Comparison of ENCODE assay signal across 7 mouse cellular contexts in the genomic region with DNA sequence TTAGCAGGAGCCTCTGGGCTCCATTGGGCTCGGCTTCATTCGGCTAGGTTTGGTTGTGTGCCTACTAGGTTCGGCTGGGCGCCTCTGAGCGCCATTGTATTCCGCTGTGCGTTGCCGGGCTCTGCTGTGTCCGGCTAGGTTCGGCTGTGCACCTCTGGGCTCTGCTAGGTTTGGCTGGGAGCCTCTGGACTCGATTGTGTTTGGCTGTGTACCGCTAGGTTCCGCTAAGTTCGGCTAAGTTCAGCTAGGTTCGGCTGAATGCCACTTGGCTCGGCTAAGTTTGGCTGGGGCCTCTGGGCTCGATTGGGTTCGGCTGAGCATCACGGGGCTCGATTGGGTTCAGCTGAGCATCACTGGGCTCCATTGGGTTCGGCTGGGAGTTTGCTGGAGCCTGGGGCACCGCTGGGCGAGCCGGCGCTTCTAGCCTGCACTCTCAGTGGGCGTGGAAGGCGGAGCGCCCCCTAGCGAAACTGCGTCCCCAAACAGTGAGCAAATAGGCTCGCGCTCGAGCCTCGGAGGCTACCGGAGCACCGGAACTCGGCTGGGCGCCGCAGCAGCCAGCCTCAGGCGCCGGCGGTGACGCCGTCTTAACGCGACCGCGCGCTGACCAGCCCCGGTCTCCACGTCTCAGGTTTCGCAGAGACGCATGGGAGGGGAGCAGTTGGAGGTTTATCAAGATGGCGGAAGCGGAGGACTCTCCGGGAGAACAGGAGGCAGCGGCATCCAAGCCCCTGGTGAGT. TPM values are rescaled to one million over a fixed set of nuclear protein-coding genes. Genes with fewer than 3 reads are reported as not detected.
A peak's percentile ranks its signal among the peaks of the same experiment; 100 is the strongest.
DNase-seq lines count a peak whose midpoint lies in the region; ATAC-seq and TF ChIP-seq lines count a peak whose summit lies in the region.

No protein-coding gene starts in this region.

- 23% methylated on average over 57 of the region's 57 CpGs for WGBS in embryonic facial prominence, embryonic 12.5 days
- under 1% methylated on average over 57 of the region's 57 CpGs for WGBS in kidney, adult 2 months
- 16% methylated on average over 57 of the region's 57 CpGs for WGBS in limb, embryonic 13.5 days
- 22% methylated on average over 57 of the region's 57 CpGs for WGBS in midbrain, embryonic 16.5 days

- peak overlapping the region; percentile 52 for H3K4me2 ChIP-seq in embryonic facial prominence, embryonic 12.5 days (replicated peaks)
- peak overlapping the region; percentile 65 for H3K4me2 ChIP-seq in limb, embryonic 13.5 days (replicated peaks)
- peak overlapping the region; percentile 62 for H3K4me2 ChIP-seq in midbrain, embryonic 16.5 days (ENCODE audit: low read length)

- peak; percentile 90 for ATAC-seq in embryonic facial prominence, embryonic 12.5 days (ENCODE audit: insufficient number of reproducible peaks, insufficient read depth, low FRiP score, low TSS enrichment)
- peak; percentile 85 for ATAC-seq in limb, embryonic 13.5 days (ENCODE audit: low FRiP score, low read depth)
- peak; percentile 83 for ATAC-seq in midbrain, embryonic 16.5 days

- H3K4me3 ChIP-seq in embryonic facial prominence, embryonic 12.5 days = peak overlapping the region; percentile 58
- H3K4me3 ChIP-seq in kidney, adult 2 months (ENCODE audit: insufficient read depth, low read depth, low read length) = peak overlapping the region; percentile 95
- peak overlapping the region; percentile 55 for H3K4me3 ChIP-seq in limb, embryonic 13.5 days
- peak overlapping the region; percentile 56 for H3K4me3 ChIP-seq in midbrain, embryonic 16.5 days (ENCODE audit: low read depth, low read length)

- H3K27me3 ChIP-seq in embryonic facial prominence, embryonic 12.5 days = no peaks in the 10 kb centered on the region
- no peaks in the 10 kb centered on the region for H3K27me3 ChIP-seq in kidney, adult 2 months (replicated peaks; ENCODE audit: control insufficient read depth, insufficient read depth, low read length)
- peaks cover 3% of the 10 kb centered on the region; the same call in 1 of the 2 replicates for H3K27me3 ChIP-seq in limb, embryonic 13.5 days
- H3K27me3 ChIP-seq in midbrain, embryonic 16.5 days (ENCODE audit: control insufficient read depth, insufficient read depth, low read depth, low read length) = no peaks in the 10 kb centered on the region

- H3K27ac ChIP-seq in embryonic facial prominence, embryonic 12.5 days = peak overlapping the region; percentile 93
- H3K27ac ChIP-seq in kidney, adult 2 months (ENCODE audit: insufficient read depth, low read depth, low read length) = peak overlapping the region; percentile 96
- H3K27ac ChIP-seq in limb, embryonic 13.5 days = peak overlapping the region; percentile 96
- peak overlapping the region; percentile 91 for H3K27ac ChIP-seq in midbrain, embryonic 16.5 days (ENCODE audit: low read length)

- TF ChIP-seq CTCF in kidney, adult 2 months (conservative IDR thresholded peaks at IDR 0.05; ENCODE audit: insufficient read depth, insufficient read length, low read depth, low read length) = peak; percentile 66

- peak; percentile 90 for DNase-seq in adrenal gland, postnatal 25 days
- DNase-seq in heart, adult 18-20 months = peak; percentile 93 to 95
- DNase-seq in kidney, adult 2 months = peak; percentile 96
- peak; percentile 89 to 95 for DNase-seq in spleen, postnatal 10 days (ENCODE audit: low spot score in 2 of 2)

- no peaks in the 10 kb centered on the region for H3K36me3 ChIP-seq in embryonic facial prominence, embryonic 12.5 days
- no peaks in the 10 kb centered on the region for H3K36me3 ChIP-seq in kidney, adult 2 months (ENCODE audit: control insufficient read depth, insufficient read depth, low read length)
- peaks cover 2% of the 10 kb centered on the region; the same call in 1 of the 2 replicates for H3K36me3 ChIP-seq in limb, embryonic 13.5 days
- H3K36me3 ChIP-seq in midbrain, embryonic 16.5 days (ENCODE audit: control insufficient read depth, insufficient read depth, low read length) = no peaks in the 10 kb centered on the region

- TF ChIP-seq POLR2A in kidney, adult 2 months (IDR thresholded peaks at IDR 0.05; ENCODE audit: low read depth, low read length) = peak; percentile 32

- H3K4me1 ChIP-seq in embryonic facial prominence, embryonic 12.5 days = no peaks in the 10 kb centered on the region
- 0 out of 2 replicates have a peak, but pooled peaks cover 5% of the 10 kb centered on the region for H3K4me1 ChIP-seq in kidney, adult 2 months (ENCODE audit: control insufficient read depth, insufficient read depth, low read length)
- H3K4me1 ChIP-seq in limb, embryonic 13.5 days = peaks cover 6% of the 10 kb centered on the region; the same call in 1 of the 2 replicates
- H3K4me1 ChIP-seq in midbrain, embryonic 16.5 days (ENCODE audit: control insufficient read depth, insufficient read depth, low read length) = peaks cover 9% of the 10 kb centered on the region

- peak overlapping the region; percentile 73 for H3K9ac ChIP-seq in embryonic facial prominence, embryonic 12.5 days
- H3K9ac ChIP-seq in limb, embryonic 13.5 days = peak overlapping the region; percentile 70
- peak overlapping the region; percentile 70 for H3K9ac ChIP-seq in midbrain, embryonic 16.5 days (ENCODE audit: low read depth, low read length)

- H3K9me3 ChIP-seq in embryonic facial prominence, embryonic 12.5 days = no peaks in the 10 kb centered on the region
- H3K9me3 ChIP-seq in limb, embryonic 13.5 days = no peaks in the 10 kb centered on the region
- no peaks in the 10 kb centered on the region for H3K9me3 ChIP-seq in midbrain, embryonic 16.5 days (replicated peaks; ENCODE audit: control insufficient read depth, low read length, poor library complexity, severe bottlenecking)

RNA-seq across cellular contexts. Expression of a gene that starts 1.6 kb away (rescaled TPM):
- total RNA-seq in adrenal gland, postnatal 25 days (2021) = 44.9 and 47.6 TPM in 2 replicates
- polyA plus RNA-seq in embryonic facial prominence, embryonic 12.5 days (2016; fragmentation: Nextera tagmentation; extraction: Ambion mirVana) = 16.3 and 18.4 TPM in 2 replicates
- total RNA-seq in heart, adult 18-20 months (2021) = 10 to 100 TPM; 14.8 to 19.3 TPM
- 23.5 and 24.1 TPM in 2 replicates for polyA plus RNA-seq in kidney, adult 2 months (2012; rRNA removed)
- 16.9 and 17.7 TPM in 2 replicates for polyA plus RNA-seq in limb, embryonic 13.5 days (2015; fragmentation: Nextera tagmentation; extraction: Ambion mirVana)
- polyA plus RNA-seq in midbrain, embryonic 16.5 days (2015; fragmentation: Nextera tagmentation; extraction: Ambion mirVana) = 16.1 and 18.6 TPM in 2 replicates

RNA-seq across cellular contexts. Expression of a gene that starts 46.9 kb away (rescaled TPM):
- 13.3 and 16.1 TPM in 2 replicates for total RNA-seq in adrenal gland, postnatal 25 days (2021)
- 21.5 and 25.6 TPM in 2 replicates for polyA plus RNA-seq in embryonic facial prominence, embryonic 12.5 days (2016; fragmentation: Nextera tagmentation; extraction: Ambion mirVana)
- 1 to 10 TPM; 4.2 to 7.5 TPM for total RNA-seq in heart, adult 18-20 months (2021)
- 2.7 and 3.1 TPM in 2 replicates for polyA plus RNA-seq in kidney, adult 2 months (2012; rRNA removed)
- polyA plus RNA-seq in limb, embryonic 13.5 days (2015; fragmentation: Nextera tagmentation; extraction: Ambion mirVana) = 21.4 and 23.6 TPM in 2 replicates
- polyA plus RNA-seq in midbrain, embryonic 16.5 days (2015; fragmentation: Nextera tagmentation; extraction: Ambion mirVana) = 46.0 and 51.1 TPM in 2 replicates

Comparison
In these comparisons a context has a peak if more than half of its experiments do, and no peak if none do; other contexts are left out.
1. Peak in every context shown above with its lines: DNase-seq, ATAC-seq, H3K4me3 ChIP-seq and H3K27ac ChIP-seq.